Mouse (Mus musculus): ENCODE data around the gene Map3k14. TPM values are rescaled to one million over a fixed set of nuclear protein-coding genes. Genes with fewer than 3 reads are reported as not detected.

Map3k14 gene
- polyA plus RNA-seq, 1 experiment from 2014 or later: 0.64 TPM

- H3K4me3 ChIP-seq (ENCODE audit: low read depth, low read length): no peak overlapping the region
- ATAC-seq (ENCODE audit: low read depth): no peak
- no peak overlapping the region for H3K4me2 ChIP-seq (ENCODE audit: low read depth, low read length)
- WGBS (ENCODE audit: insufficient replicate concordance): 43% methylated on average over 2 of the region's 2 CpGs
- H3K9ac ChIP-seq (ENCODE audit: low read depth, low read length): no peak overlapping the region
- H3K4me1 ChIP-seq (ENCODE audit: control insufficient read depth, low read depth, low read length): peaks cover 13% of the 10 kb centered on the region
- no peak overlapping the region for H3K27ac ChIP-seq (ENCODE audit: low read length)
- no peaks in the 10 kb centered on the region for H3K36me3 ChIP-seq (ENCODE audit: control insufficient read depth, insufficient read depth)
- H3K27me3 ChIP-seq (ENCODE audit: control insufficient read depth, insufficient read depth, low read depth, low read length): no peaks in the 10 kb centered on the region
- H3K9me3 ChIP-seq (replicated peaks; ENCODE audit: control insufficient read depth, low read length): no peaks in the 10 kb centered on the region
Observed at GRCm38 (mm10) chr11:103265856-103266255, 1.4 kb downstream of the Map3k14 start.

DNA sequence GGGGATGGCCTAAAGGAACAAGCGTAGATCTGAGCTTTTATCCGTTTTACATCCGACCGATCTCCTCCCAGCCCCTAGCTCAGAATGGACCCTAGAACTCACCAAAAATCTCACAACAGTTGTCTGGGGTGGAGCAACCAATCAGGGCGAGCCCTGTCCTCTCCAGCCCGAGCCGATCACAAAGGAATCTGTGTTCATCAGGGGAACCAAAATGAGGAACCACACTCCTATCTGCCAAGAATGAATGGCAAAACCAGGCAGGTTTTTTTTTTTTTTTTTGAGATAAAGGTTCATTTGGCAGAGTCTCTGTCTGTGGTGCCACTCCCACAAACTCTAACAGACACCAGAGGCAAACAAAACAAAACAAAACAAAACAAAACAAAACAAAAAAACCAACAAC lies 2.1 kb downstream of the Map3k14 start:
- Histone ChIP-seq H3K36me3 (ENCODE audit: control insufficient read depth, insufficient read depth) (no peaks in the 10 kb centered on the region), H3K27ac (ENCODE audit: low read length) (no peak overlapping the region), H3K9me3 (replicated peaks; ENCODE audit: control insufficient read depth, low read length) (no peaks in the 10 kb centered on the region), H3K27me3 (ENCODE audit: control insufficient read depth, insufficient read depth, low read depth, low read length) (no peaks in the 10 kb centered on the region), H3K4me3 (ENCODE audit: low read depth, low read length) (no peak overlapping the region), H3K9ac (ENCODE audit: low read depth, low read length) (no peak overlapping the region), H3K4me1 (ENCODE audit: control insufficient read depth, low read depth, low read length) (peaks cover 13% of the 10 kb centered on the region), H3K4me2 (ENCODE audit: low read depth, low read length) (no peak overlapping the region)
- WGBS (ENCODE audit: insufficient replicate concordance): 34% methylated on average over 7 of the region's 7 CpGs
- no peak for ATAC-seq (ENCODE audit: low read depth)

- peaks cover 13% of the 10 kb centered on the region for H3K4me1 ChIP-seq (ENCODE audit: control insufficient read depth, low read depth, low read length)
Observed at GRCm38 (mm10) chr11:103264427-103265005, 2.8 kb downstream of the Map3k14 start.

GRCm38 (mm10) chr11:103263551-103263950 lies 3.7 kb downstream of the Map3k14 start:
- 41% methylated on average over 10 of the region's 10 CpGs for WGBS (ENCODE audit: insufficient replicate concordance)
- no peak overlapping the region for H3K27ac ChIP-seq (ENCODE audit: low read length)
- no peak for ATAC-seq (ENCODE audit: low read depth)
- no peak overlapping the region for H3K4me3 ChIP-seq (ENCODE audit: low read depth, low read length)
- H3K4me2 ChIP-seq (ENCODE audit: low read depth, low read length): no peak overlapping the region
- peaks cover 13% of the 10 kb centered on the region for H3K4me1 ChIP-seq (ENCODE audit: control insufficient read depth, low read depth, low read length)
- no peak overlapping the region for H3K9ac ChIP-seq (ENCODE audit: low read depth, low read length)
- H3K36me3 ChIP-seq (ENCODE audit: control insufficient read depth, insufficient read depth): no peaks in the 10 kb centered on the region
- no peaks in the 10 kb centered on the region for H3K27me3 ChIP-seq (ENCODE audit: control insufficient read depth, insufficient read depth, low read depth, low read length)
- no peaks in the 10 kb centered on the region for H3K9me3 ChIP-seq (replicated peaks; ENCODE audit: control insufficient read depth, low read length)

More at GRCm38 (mm10) chr11:103264427-103265005, 2.8 kb downstream of the Map3k14 start:
- no peak overlapping the region for H3K27ac ChIP-seq (ENCODE audit: low read length)
- no peaks in the 10 kb centered on the region for H3K9me3 ChIP-seq (replicated peaks; ENCODE audit: control insufficient read depth, low read length)
- ATAC-seq (ENCODE audit: low read depth): no peak
- no peak overlapping the region for H3K9ac ChIP-seq (ENCODE audit: low read depth, low read length)
- no peaks in the 10 kb centered on the region for H3K27me3 ChIP-seq (ENCODE audit: control insufficient read depth, insufficient read depth, low read depth, low read length)
- H3K4me3 ChIP-seq (ENCODE audit: low read depth, low read length): no peak overlapping the region
- H3K4me2 ChIP-seq (ENCODE audit: low read depth, low read length): no peak overlapping the region
- WGBS (ENCODE audit: insufficient replicate concordance): 70% methylated on average over 20 of the region's 20 CpGs
- no peaks in the 10 kb centered on the region for H3K36me3 ChIP-seq (ENCODE audit: control insufficient read depth, insufficient read depth)

DNA sequence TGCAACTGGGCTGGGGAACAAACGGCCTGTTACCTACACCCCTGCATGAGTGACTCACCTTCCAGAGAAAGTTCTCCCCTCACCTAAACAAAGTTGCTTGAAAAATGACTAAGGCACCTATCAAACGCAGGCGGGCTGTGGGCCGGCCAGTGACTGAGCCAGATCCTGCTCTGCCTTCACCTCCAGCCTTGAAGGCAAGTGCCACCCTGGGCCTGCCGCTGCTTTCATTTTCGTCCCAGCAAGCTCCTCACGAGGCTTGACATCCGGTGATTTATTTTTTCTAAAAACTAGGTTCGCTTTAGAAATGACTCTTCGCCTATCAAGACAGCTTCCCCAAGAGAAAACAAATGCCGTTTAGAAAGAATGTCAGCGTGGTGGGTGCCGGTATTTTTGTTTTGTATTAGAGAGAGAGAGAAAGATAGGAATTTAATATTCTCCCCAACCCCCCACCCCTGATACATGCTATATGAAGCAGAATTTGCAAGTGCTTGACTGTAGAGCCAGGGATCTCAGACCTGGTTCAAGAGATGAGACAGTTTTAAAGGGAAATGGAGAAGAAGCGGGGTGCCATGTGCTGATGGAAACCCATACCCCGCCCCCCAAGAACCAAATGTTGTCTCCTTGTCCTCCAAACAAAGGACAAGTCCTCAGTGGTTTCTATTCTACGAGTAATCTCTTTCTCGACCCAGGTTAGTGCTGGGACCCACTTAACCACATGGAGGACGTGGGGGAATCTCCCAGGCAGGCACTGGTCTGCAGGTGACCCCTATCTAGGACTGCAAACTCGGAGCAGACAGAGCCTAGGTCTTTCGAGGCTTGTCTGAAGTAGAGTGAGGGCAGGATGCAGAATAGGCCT lies 4.6 kb downstream of the Map3k14 start:
- Histone ChIP-seq H3K9ac (ENCODE audit: low read depth, low read length) (0 out of 2 replicates have a peak overlapping the region, but pooled peaks have one; percentile 19), H3K4me3 (ENCODE audit: low read depth, low read length) (no peak overlapping the region), H3K27ac (ENCODE audit: low read length) (peak overlapping the region; percentile 27; the same call in 1 of the 2 replicates), H3K4me1 (ENCODE audit: control insufficient read depth, low read depth, low read length) (peaks cover 10% of the 10 kb centered on the region), H3K4me2 (ENCODE audit: low read depth, low read length) (peak overlapping the region; percentile 29), H3K36me3 (ENCODE audit: control insufficient read depth, insufficient read depth) (no peaks in the 10 kb centered on the region), H3K27me3 (ENCODE audit: control insufficient read depth, insufficient read depth, low read depth, low read length) (no peaks in the 10 kb centered on the region), H3K9me3 (replicated peaks; ENCODE audit: control insufficient read depth, low read length) (no peaks in the 10 kb centered on the region)
- no peak for ATAC-seq (ENCODE audit: low read depth)
- WGBS (ENCODE audit: insufficient replicate concordance): 41% methylated on average over 20 of the region's 20 CpGs

DNA sequence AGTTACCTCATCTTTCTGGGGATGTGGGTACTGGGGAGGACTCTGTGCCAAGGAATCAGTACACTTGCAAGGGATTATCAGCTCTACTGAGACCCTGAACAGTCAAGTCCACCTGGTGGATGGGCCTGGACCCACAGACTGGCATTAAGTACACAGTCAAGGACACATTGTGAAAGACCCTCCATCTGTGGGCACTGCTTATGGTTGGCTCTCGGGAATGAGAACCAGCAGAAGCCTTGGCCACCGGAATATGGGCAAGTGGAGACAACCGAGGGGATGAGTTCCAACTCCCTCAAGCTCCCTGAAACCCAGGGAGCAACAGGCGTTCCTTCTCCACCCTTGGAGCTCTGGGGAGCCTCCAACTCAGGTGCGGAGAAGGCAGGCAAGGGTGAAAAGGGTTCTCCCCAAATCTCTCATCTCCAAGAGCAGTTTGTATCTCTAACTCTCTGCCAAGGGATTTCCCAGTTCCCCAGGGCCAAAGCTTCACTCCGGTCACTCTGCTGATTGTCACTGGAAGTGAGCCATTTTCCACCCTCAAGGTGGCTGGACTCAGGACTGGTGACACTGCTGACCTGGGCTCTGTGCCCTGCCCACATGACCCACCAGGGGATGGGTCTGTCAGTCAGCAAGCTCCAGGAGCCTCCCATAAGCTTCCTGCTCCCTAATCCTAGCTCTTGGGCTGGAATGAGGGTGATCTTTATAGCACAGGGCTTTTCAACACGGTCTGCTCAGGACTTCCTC lies 5.4 kb downstream of the Map3k14 start:
- Histone ChIP-seq H3K9ac (ENCODE audit: low read depth, low read length) (no peak overlapping the region), H3K4me1 (ENCODE audit: control insufficient read depth, low read depth, low read length) (peaks cover 9% of the 10 kb centered on the region), H3K9me3 (replicated peaks; ENCODE audit: control insufficient read depth, low read length) (no peaks in the 10 kb centered on the region), H3K4me2 (ENCODE audit: low read depth, low read length) (no peak overlapping the region), H3K4me3 (ENCODE audit: low read depth, low read length) (no peak overlapping the region), H3K36me3 (ENCODE audit: control insufficient read depth, insufficient read depth) (no peaks in the 10 kb centered on the region), H3K27me3 (ENCODE audit: control insufficient read depth, insufficient read depth, low read depth, low read length) (no peaks in the 10 kb centered on the region), H3K27ac (ENCODE audit: low read length) (peak overlapping the region; percentile 27; the same call in 1 of the 2 replicates)
- 62% methylated on average over 7 of the region's 7 CpGs for WGBS (ENCODE audit: insufficient replicate concordance)
- ATAC-seq (ENCODE audit: low read depth): no peak

DNA sequence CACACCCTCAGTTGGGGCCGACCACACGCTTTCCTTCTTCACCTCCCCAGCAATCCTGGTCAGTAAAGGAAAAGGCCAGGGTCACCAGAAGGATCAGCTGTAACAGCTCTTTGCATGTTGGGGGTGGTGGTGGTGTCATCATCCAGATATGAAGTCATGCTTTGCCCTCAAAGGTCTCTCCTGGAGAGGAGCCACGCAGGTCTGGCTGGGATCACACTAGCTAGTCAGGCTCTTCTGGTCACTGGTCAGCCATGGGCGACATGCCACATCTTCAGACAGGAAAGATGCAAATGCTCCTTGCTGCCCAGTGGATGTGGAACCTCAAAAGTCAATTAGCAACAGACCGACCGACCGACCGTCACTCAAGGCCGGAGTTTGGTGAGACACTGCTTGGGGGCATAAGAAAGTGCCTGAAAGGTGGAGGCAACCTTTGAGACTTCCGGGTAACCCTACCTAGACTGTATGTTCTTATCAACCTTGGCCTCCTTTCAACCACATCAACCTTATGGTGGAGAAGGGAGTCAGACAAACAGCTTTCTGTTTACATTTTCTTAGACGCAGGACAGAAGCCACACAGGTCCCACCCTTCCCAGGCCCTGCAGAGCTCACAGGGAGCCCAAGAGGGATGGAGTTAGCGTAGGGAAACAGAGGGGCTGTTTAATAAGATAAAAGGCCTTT lies 6.6 kb downstream of the Map3k14 start:
- Histone ChIP-seq H3K27me3 (ENCODE audit: control insufficient read depth, insufficient read depth, low read depth, low read length) (no peaks in the 10 kb centered on the region), H3K4me2 (ENCODE audit: low read depth, low read length) (no peak overlapping the region), H3K4me3 (ENCODE audit: low read depth, low read length) (no peak overlapping the region), H3K4me1 (ENCODE audit: control insufficient read depth, low read depth, low read length) (peaks cover under 1% of the 10 kb centered on the region), H3K9me3 (replicated peaks; ENCODE audit: control insufficient read depth, low read length) (no peaks in the 10 kb centered on the region), H3K27ac (ENCODE audit: low read length) (no peak overlapping the region), H3K9ac (ENCODE audit: low read depth, low read length) (no peak overlapping the region), H3K36me3 (ENCODE audit: control insufficient read depth, insufficient read depth) (no peaks in the 10 kb centered on the region)
- ATAC-seq (ENCODE audit: low read depth): no peak
- 66% methylated on average over 12 of the region's 12 CpGs for WGBS (ENCODE audit: insufficient replicate concordance)

DNA sequence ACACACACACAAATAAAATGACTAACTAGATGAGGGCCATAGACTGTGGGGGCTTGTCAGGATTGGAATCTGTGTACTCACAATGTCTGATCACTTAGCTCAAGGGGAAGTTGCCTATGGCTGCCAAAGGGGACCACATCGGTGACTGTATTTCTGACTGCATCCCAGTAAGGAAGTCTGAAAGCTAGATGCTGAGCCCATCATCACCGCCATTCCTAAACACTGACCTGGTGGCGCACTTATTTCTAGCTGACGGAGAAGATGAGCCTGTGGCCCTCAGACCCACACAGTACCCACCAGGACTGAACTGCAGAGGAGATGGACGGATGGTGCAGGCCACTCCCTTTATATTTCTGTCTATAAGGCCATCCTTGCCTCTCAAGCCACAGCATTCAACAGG lies 7.2 kb downstream of the Map3k14 start:
- WGBS (ENCODE audit: insufficient replicate concordance): 73% methylated on average over 5 of the region's 5 CpGs
- Histone ChIP-seq H3K27me3 (ENCODE audit: control insufficient read depth, insufficient read depth, low read depth, low read length) (no peaks in the 10 kb centered on the region), H3K4me3 (ENCODE audit: low read depth, low read length) (no peak overlapping the region), H3K4me1 (ENCODE audit: control insufficient read depth, low read depth, low read length) (no peaks in the 10 kb centered on the region; the same call in 1 of the 2 replicates), H3K9me3 (replicated peaks; ENCODE audit: control insufficient read depth, low read length) (no peaks in the 10 kb centered on the region), H3K36me3 (ENCODE audit: control insufficient read depth, insufficient read depth) (no peaks in the 10 kb centered on the region), H3K4me2 (ENCODE audit: low read depth, low read length) (no peak overlapping the region), H3K27ac (ENCODE audit: low read length) (no peak overlapping the region), H3K9ac (ENCODE audit: low read depth, low read length) (no peak overlapping the region)
- no peak for ATAC-seq (ENCODE audit: low read depth)
